Mouse (Mus musculus) CH12.LX (cell line): ENCODE measurements around the gene Il1r1. TPM values are rescaled to one million over a fixed set of nuclear protein-coding genes. Genes with fewer than 3 reads are reported as not detected.

ENCODE experiments used
- DNase-seq: peaks from one replicate; pipeline ENCODE4 v3.0.0-alpha.2; 2013; ENCODE audit errors: extremely low read depth
- H3K27ac ChIP-seq: 2 replicates; pipeline ENCODE4 v1.5.1; 2012; ENCODE audit warnings: low read depth, mild to moderate bottlenecking, control low read depth, moderate library complexity; ENCODE audit not compliant: insufficient read depth
- H3K27me3 ChIP-seq: replicated peaks from 2 replicates; pipeline ENCODE3; 2012; ENCODE audit warnings: inconsistent platforms
- H3K36me3 ChIP-seq, 2 experiments: replicated peaks in 1 of 2; 2 replicates each; pipeline versions ENCODE3 to v1.6.1; 2012; ENCODE audit warnings: inconsistent platforms in 1 of 2, low read length in 1 of 2, mild to moderate bottlenecking in 1 of 2, mixed read lengths in 1 of 2, moderate library complexity in 1 of 2; ENCODE audit not compliant: control insufficient read depth in 1 of 2, insufficient read depth in 1 of 2
- H3K4me1 ChIP-seq, 2 experiments: 2 replicates each; pipeline ENCODE4 v1.6.1; 2012; ENCODE audit warnings: inconsistent platforms in 1 of 2, moderate library complexity in 1 of 2; ENCODE audit not compliant: insufficient read depth in 2 of 2, control insufficient read depth in 1 of 2
- H3K4me2 ChIP-seq: 2 replicates; pipeline ENCODE4 v1.6.1; 2012; ENCODE audit warnings: low read depth, mild to moderate bottlenecking, control low read depth; ENCODE audit not compliant: poor library complexity, insufficient read depth, severe bottlenecking
- H3K4me3 ChIP-seq, 3 experiments: fragments of 150-350 bp in 1 of 3; sonication (generic) in 1 of 3; replicated peaks in 1 of 3; 2 replicates each; pipeline versions ENCODE3 to v1.5.1; 2011 to 2012; ENCODE audit warnings: low read depth in 2 of 3, low read length in 2 of 3, mild to moderate bottlenecking in 2 of 3, moderate library complexity in 2 of 3, control low read depth in 1 of 3, improper control_type of control experiment in 1 of 3, inconsistent platforms in 1 of 3, mixed read lengths in 1 of 3; ENCODE audit not compliant: poor library complexity in 1 of 3
- H3K79me2 ChIP-seq: replicated peaks from 2 replicates; pipeline ENCODE4 v1.6.1; 2012; ENCODE audit warnings: mild to moderate bottlenecking, moderate library complexity; ENCODE audit not compliant: control insufficient read depth, poor library complexity, insufficient read depth, severe bottlenecking; ENCODE audit errors: extremely low read depth
- H3K9ac ChIP-seq: 2 replicates; pipeline ENCODE4 v1.6.1; 2012; ENCODE audit warnings: low read depth, mild to moderate bottlenecking, control low read depth, moderate library complexity; ENCODE audit not compliant: insufficient read depth
- H3K9me3 ChIP-seq: replicated peaks from 2 replicates; pipeline ENCODE3; 2012; ENCODE audit warnings: low read length, inconsistent platforms, mixed read lengths
- CTCF ChIP-seq, 2 experiments: IDR thresholded peaks in 1 of 2; conservative IDR thresholded peaks in 1 of 2; 2 replicates each; pipeline ENCODE4 v1.5.1; 2011 to 2012; ENCODE audit warnings: low read depth in 2 of 2, low read length in 2 of 2, improper control_type of control experiment in 1 of 2, inconsistent platforms in 1 of 2, mild to moderate bottlenecking in 1 of 2, moderate library complexity in 1 of 2
- ELF1 ChIP-seq: IDR thresholded peaks from 2 replicates; pipeline ENCODE4 v1.6.1; 2014; ENCODE audit warnings: low read depth, mild to moderate bottlenecking, inconsistent platforms, low read length, improper control_type of control experiment
- EP300 ChIP-seq: IDR thresholded peaks from 2 replicates; pipeline ENCODE4 v1.6.1; 2011; ENCODE audit warnings: low read length, improper control_type of control experiment
- HCFC1 ChIP-seq: IDR thresholded peaks from 2 replicates; pipeline ENCODE4 v1.6.1; 2012; ENCODE audit warnings: low read depth, mild to moderate bottlenecking, inconsistent platforms, low read length, improper control_type of control experiment
- IRF4 ChIP-seq: IDR thresholded peaks from 2 replicates; pipeline ENCODE4 v1.6.1; 2014; ENCODE audit warnings: low read depth, mild to moderate bottlenecking, inconsistent platforms, low read length, improper control_type of control experiment
- JUN ChIP-seq: IDR thresholded peaks from 2 replicates; pipeline ENCODE4 v1.6.1; 2011; ENCODE audit warnings: low read depth, mild to moderate bottlenecking, low read length, improper control_type of control experiment, moderate library complexity; ENCODE audit not compliant: insufficient read depth
- JUND ChIP-seq: conservative IDR thresholded peaks from 2 replicates; pipeline ENCODE4 v1.6.1; 2011; ENCODE audit warnings: low read depth, low read length, improper control_type of control experiment
- KAT2A ChIP-seq: IDR thresholded peaks from 2 replicates; pipeline ENCODE4 v1.6.1; 2012; ENCODE audit warnings: low read length, improper control_type of control experiment, inconsistent platforms; ENCODE audit not compliant: insufficient replicate concordance
- MAZ ChIP-seq: IDR thresholded peaks from 2 replicates; pipeline ENCODE4 v1.6.1; 2012; ENCODE audit warnings: low read depth, mild to moderate bottlenecking, inconsistent platforms, low read length, improper control_type of control experiment, moderate library complexity
- MEF2A ChIP-seq: IDR thresholded peaks from 2 replicates; pipeline ENCODE4 v1.6.1; 2014; ENCODE audit warnings: low read depth, mild to moderate bottlenecking, inconsistent platforms, low read length, improper control_type of control experiment, borderline replicate concordance
- MXI1 ChIP-seq: IDR thresholded peaks from 2 replicates; pipeline ENCODE4 v1.6.1; 2011; ENCODE audit warnings: mild to moderate bottlenecking, low read depth, low read length, improper control_type of control experiment
- MYC ChIP-seq: IDR thresholded peaks from 2 replicates; pipeline ENCODE4 v1.6.1; 2011; ENCODE audit warnings: low read depth, mild to moderate bottlenecking, improper control_type of control experiment, low read length
- NELFE ChIP-seq: IDR thresholded peaks from 2 replicates; pipeline ENCODE4 v1.6.1; 2011; ENCODE audit warnings: low read depth, low read length, improper control_type of control experiment
- PAX5 ChIP-seq: IDR thresholded peaks from 2 replicates; pipeline ENCODE4 v1.6.1; 2012; ENCODE audit warnings: low read length, inconsistent platforms, mixed read lengths
- POLR2A ChIP-seq: IDR thresholded peaks from 2 replicates; pipeline ENCODE4 v1.6.1; 2011; ENCODE audit warnings: low read depth, mild to moderate bottlenecking, improper control_type of control experiment, low read length
- POLR2AphosphoS2 ChIP-seq: IDR thresholded peaks from 2 replicates; pipeline ENCODE4 v1.6.1; 2011; ENCODE audit warnings: low read depth, low read length, improper control_type of control experiment
- RCOR1 ChIP-seq: conservative IDR thresholded peaks from 2 replicates; pipeline ENCODE4 v1.6.1; 2012; ENCODE audit warnings: low read depth, mild to moderate bottlenecking, inconsistent platforms, low read length, improper control_type of control experiment
- UBTF ChIP-seq: IDR thresholded peaks from 2 replicates; pipeline ENCODE4 v1.6.1; 2012; ENCODE audit warnings: low read depth, mild to moderate bottlenecking, inconsistent platforms, low read length, improper control_type of control experiment, moderate library complexity
- USF1 ChIP-seq: IDR thresholded peaks from 2 replicates; pipeline ENCODE4 v1.6.1; 2014; ENCODE audit warnings: low read depth, mild to moderate bottlenecking, inconsistent platforms, low read length, improper control_type of control experiment
- ZMIZ1 ChIP-seq: IDR thresholded peaks from 2 replicates; pipeline ENCODE4 v1.6.1; 2012; ENCODE audit warnings: low read depth, mild to moderate bottlenecking, inconsistent platforms, low read length, improper control_type of control experiment
- ZNF384 ChIP-seq: IDR thresholded peaks from 2 replicates; pipeline ENCODE4 v1.6.1; 2012; ENCODE audit warnings: low read depth, low read length, improper control_type of control experiment, inconsistent platforms
- dilution Hi-C: fragments of 300-500 bp; cut with MboI; formaldehyde crosslinking; loops from 2 replicates; pipeline ENCODE4 v1.14.3; 2020; ENCODE audit warnings: low sequenced_read_pairs; ENCODE audit not compliant: extremely low pct_unique_long_range_greater_than_20kb, extremely low pct_ligation_motif_present
- in situ Hi-C: fragments of 300-500 bp; cut with MboI; formaldehyde crosslinking; loops from 3 replicates; pipeline ENCODE4 v1.14.3; 2019; ENCODE audit warnings: low sequenced_read_pairs, low pct_ligation_motif_present, low pct_unique_long_range_greater_than_20kb, mixed read lengths
- polyA plus RNA-seq: library from polyadenylated mRNA; unstranded; fragments of >175 nt; gene quantifications from 2 replicates; pipeline ENCODE4 v1.2.1, GENCODE M21; 2012; ENCODE audit warnings: low read depth; ENCODE audit not compliant: insufficient read length
- total RNA-seq, 2 experiments: library from RNA; depleted of rRNA; stranded (reverse); fragments of 300-350 nt in 1 of 2; fragments of >200 nt in 1 of 2; gene quantifications; 2 replicates each; pipeline ENCODE4 v1.2.3; 2012 to 2014

The Il1r1 gene
- total and polyA plus RNA-seq, 3 experiments = 0.04 TPM; not detected in 2

- in situ Hi-C loops = no loop called here
- no peak overlapping the region for H3K27ac ChIP-seq
- H3K4me3 ChIP-seq = no peak overlapping the region
- dilution Hi-C loops = no loop called here
- no peaks in the 10 kb centered on the region for H3K79me2 ChIP-seq
- H3K9ac ChIP-seq = no peak overlapping the region
- TF ChIP-seq HCFC1 (no peak), ELF1 (no peak), MAZ (no peak), ZNF384 (no peak), ZMIZ1 (no peak)
- peaks cover 3 to 29% of the 10 kb centered on the region in 2 experiments; a peak in 3 of 4 replicates for H3K4me1 ChIP-seq
- no peaks in the 10 kb centered on the region for H3K36me3 ChIP-seq
- DNase-seq = no peak
- no peak overlapping the region for H3K4me2 ChIP-seq
- no peaks in the 10 kb centered on the region for H3K9me3 ChIP-seq
- H3K27me3 ChIP-seq = no peaks in the 10 kb centered on the region
Observed at GRCm38 (mm10) chr1:40358771-40359181, 133.9 kb downstream of the Il1r1 start.

GRCm38 (mm10) chr1:40359731-40360130 lies 134.9 kb downstream of the Il1r1 start:
- no peaks in the 10 kb centered on the region for H3K79me2 ChIP-seq
- DNase-seq = no peak

DNA sequence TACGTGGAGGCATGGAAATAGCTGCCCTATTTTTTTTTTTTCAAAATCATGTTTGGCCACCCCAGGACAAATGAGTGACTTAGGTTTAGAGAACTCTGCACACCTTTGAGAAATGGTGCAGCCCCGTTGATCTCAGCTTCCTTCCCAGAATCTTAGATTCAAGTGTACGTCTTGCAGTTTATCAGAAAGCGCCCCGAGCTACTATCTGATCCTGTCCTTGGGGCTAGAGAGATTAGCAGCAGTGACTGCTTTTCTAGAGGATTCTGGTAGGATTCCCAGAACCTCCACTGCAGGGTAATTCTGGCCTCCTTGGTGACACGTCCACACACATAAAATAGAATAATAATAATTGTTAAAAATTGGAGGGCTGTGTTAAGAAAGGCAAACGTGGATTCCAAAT lies 136.1 kb downstream of the Il1r1 start:
- dilution Hi-C loops = no loop called here
- no peak overlapping the region for H3K9ac ChIP-seq
- TF ChIP-seq KAT2A = no peak
- TF ChIP-seq JUN = no peak
- TF ChIP-seq EP300 = no peak
- TF ChIP-seq MXI1 = no peak
- TF ChIP-seq NELFE = no peak
- TF ChIP-seq MEF2A = no peak
- no peak for TF ChIP-seq RCOR1
- no peak for TF ChIP-seq CTCF (conservative IDR thresholded peaks at IDR 0.05 in 1 of 2, IDR thresholded peaks at IDR 0.05 in 1 of 2; ENCODE audit: low read depth in 2 of 2, low read length in 2 of 2)
- TF ChIP-seq ELF1 = no peak
- no peak for TF ChIP-seq IRF4
- H3K4me1 ChIP-seq = peaks cover 3 to 21% of the 10 kb centered on the region in 2 experiments; a peak in 3 of 4 replicates
- H3K79me2 ChIP-seq = no peaks in the 10 kb centered on the region
- no peak overlapping the region for H3K4me2 ChIP-seq
- H3K9me3 ChIP-seq = no peaks in the 10 kb centered on the region
- H3K4me3 ChIP-seq = no peak overlapping the region
- in situ Hi-C loops = no loop called here
- no peaks in the 10 kb centered on the region for H3K27me3 ChIP-seq
- H3K27ac ChIP-seq = no peak overlapping the region
- H3K36me3 ChIP-seq = no peaks in the 10 kb centered on the region
- no peak for DNase-seq

More at GRCm38 (mm10) chr1:40359731-40360130, 134.9 kb downstream of the Il1r1 start:
- Histone ChIP-seq H3K27ac (no peak overlapping the region), H3K9ac (no peak overlapping the region), H3K27me3 (no peaks in the 10 kb centered on the region), H3K9me3 (no peaks in the 10 kb centered on the region), H3K4me3 (no peak overlapping the region), H3K36me3 (no peaks in the 10 kb centered on the region), H3K4me1 (peaks cover 3 to 26% of the 10 kb centered on the region in 2 experiments; a peak in 3 of 4 replicates), H3K4me2 (no peak overlapping the region)
- TF ChIP-seq JUN (no peak), POLR2A (no peak), POLR2AphosphoS2 (no peak), IRF4 (no peak), ZNF384 (no peak), RCOR1 (no peak), UBTF (no peak), USF1 (no peak), MYC (no peak), NELFE (no peak), PAX5 (no peak), JUND (no peak)
- dilution Hi-C loops (no loop called here), in situ Hi-C loops (no loop called here)
